24 mouse cellular contexts compared by ENCODE assay signal in genomic region chr2:43790049-43790693, GRCm38 (mm10). TPM values are rescaled to one million over a fixed set of nuclear protein-coding genes. Genes with fewer than 3 reads are reported as not detected.
DNase-seq lines count a peak whose midpoint lies in the region; ATAC-seq lines count a peak whose summit lies in the region.
"Had no signal": no experiment of that assay in that cellular context is flagged by ENCODE, and none has a peak within 500 bp of the region (broad histone marks: within the 10 kb centered on the region; RNA-seq: fewer than 3 reads in every experiment).

No protein-coding gene starts in this region.

- no peaks in the 10 kb centered on the region for H3K9me3 ChIP-seq in hindbrain, embryonic 14.5 days (ENCODE audit: control insufficient read depth, low read length)
- H3K9me3 ChIP-seq: heart, embryonic 10.5 days; limb, embryonic 12.5 days; midbrain, embryonic 15.5 days; neural tube, embryonic 13.5 days had no signal

- H3K4me2 ChIP-seq in hindbrain, embryonic 14.5 days (replicated peaks): no peak overlapping the region
- H3K4me2 ChIP-seq: limb, embryonic 12.5 days; liver, embryonic 11.5 days; midbrain, embryonic 15.5 days; neural tube, embryonic 13.5 days had no signal

- H3K4me3 ChIP-seq in hindbrain, embryonic 14.5 days (replicated peaks; ENCODE audit: low read length): no peak overlapping the region
- H3K4me3 ChIP-seq: heart, embryonic 10.5 days; limb, embryonic 12.5 days; midbrain, embryonic 15.5 days; myocyte; neural tube, embryonic 13.5 days had no signal

- ATAC-seq in hematopoietic stem cell, adult 5-6 weeks (replicated peaks in 1 of 2; ENCODE audit: insufficient read depth in 1 of 2, low FRiP score in 2 of 2, low TSS enrichment in 1 of 2, low read depth in 1 of 2, poor library complexity in 2 of 2, severe bottlenecking in 2 of 2): peak; percentile 55 to 62; a peak in 3 of 4 replicates
- ATAC-seq in monocyte, adult 5-6 weeks (replicated peaks; ENCODE audit: insufficient number of reproducible peaks, low FRiP score, low TSS enrichment, poor library complexity, severe bottlenecking): no peak
- ATAC-seq in hindbrain, embryonic 14.5 days (ENCODE audit: low FRiP score): no peak
- ATAC-seq: forebrain, postnatal 0 days; hindbrain, postnatal 0 days; intestine, embryonic 16.5 days; liver, postnatal 0 days; midbrain, embryonic 15.5 days had no signal

- DNase-seq in kidney, postnatal 4 days: peak; percentile 31 to 38
- DNase-seq in kidney, postnatal 25 days: no peak
- DNase-seq in lung, postnatal 10 days: peak; percentile 71
- DNase-seq in gastrocnemius, postnatal 4 days (ENCODE audit: low spot score in 2 of 2): no peak
- DNase-seq in hindbrain, embryonic 14.5 days (ENCODE audit: low spot score): no peak
- DNase-seq: adrenal gland, adult 2 months; cerebellum, adult 11-12 months; cerebellum, postnatal 10 days; forebrain, postnatal 0 days; gastrocnemius, postnatal 25 days; heart, postnatal 4 days; liver, postnatal 0 days had no signal

- no peaks in the 10 kb centered on the region for H3K27me3 ChIP-seq in hindbrain, embryonic 14.5 days (ENCODE audit: control insufficient read depth, insufficient read depth, low read length)
- H3K27me3 ChIP-seq: midbrain, embryonic 15.5 days had no signal

- no peak overlapping the region for H3K27ac ChIP-seq in hindbrain, embryonic 14.5 days
- H3K27ac ChIP-seq: heart, embryonic 10.5 days; hindbrain, postnatal 0 days; kidney, postnatal 0 days; limb, embryonic 12.5 days; midbrain, embryonic 15.5 days; neural tube, embryonic 13.5 days had no signal

- H3K4me1 ChIP-seq in hindbrain, embryonic 14.5 days (replicated peaks; ENCODE audit: control insufficient read depth, insufficient read depth, low read length): peaks cover 16% of the 10 kb centered on the region; the same call in 1 of the 2 replicates
- H3K4me1 ChIP-seq: heart, embryonic 10.5 days; limb, embryonic 12.5 days had no signal

- no peak overlapping the region for H3K9ac ChIP-seq in hindbrain, embryonic 14.5 days
- H3K9ac ChIP-seq: forebrain, postnatal 0 days; limb, embryonic 12.5 days; liver, postnatal 0 days; midbrain, embryonic 15.5 days; neural tube, embryonic 13.5 days had no signal

- H3K36me3 ChIP-seq in hindbrain, embryonic 14.5 days (replicated peaks; ENCODE audit: control insufficient read depth, insufficient read depth): no peaks in the 10 kb centered on the region
- H3K36me3 ChIP-seq: heart, embryonic 10.5 days; limb, embryonic 12.5 days; midbrain, embryonic 15.5 days; neural tube, embryonic 13.5 days had no signal

- WGBS in hindbrain, embryonic 14.5 days: 52% methylated on average over 6 of the region's 6 CpGs

RNA-seq across cellular contexts. Expression of gene Arhgap15, which starts 41.5 kb away (rescaled TPM):
- 148 and 169 TPM in 2 replicates for total RNA-seq in hematopoietic stem cell, adult 5-6 weeks (2017)
- 182 to 204 TPM (median 191 TPM) in 3 replicates for total RNA-seq in monocyte, adult 5-6 weeks (2017)
- 1 to 10 TPM; 1.0 to 1.1 TPM for total RNA-seq in gastrocnemius, postnatal 4 days (2021)
- 3.0 and 3.1 TPM in 2 replicates for polyA plus RNA-seq in hindbrain, embryonic 14.5 days (2014; fragmentation: Nextera tagmentation; extraction: Ambion mirVana)
- polyA plus RNA-seq: C2C12, myocyte had no signal

Comparison
In these comparisons a context has a peak if more than half of its experiments do, and no peak if none do; other contexts are left out.
1. DNase-seq: peak in kidney, postnatal 4 days (2 of 2) and lung, postnatal 10 days (single experiment); none in kidney, postnatal 25 days (0 of 2), gastrocnemius, postnatal 4 days (0 of 2) and hindbrain, embryonic 14.5 days (single experiment).
2. ATAC-seq: peak in hematopoietic stem cell, adult 5-6 weeks (2 of 2); none in monocyte, adult 5-6 weeks (single experiment) and hindbrain, embryonic 14.5 days (single experiment).
3. RNA of gene Arhgap15, which starts 41.5 kb away (total RNA-seq): 182 to 204 TPM in monocyte, adult 5-6 weeks and 148 to 169 TPM in hematopoietic stem cell, adult 5-6 weeks; 1.0 to 1.1 TPM in gastrocnemius, postnatal 4 days; every median in the first group is over 10 times any median in the second.